Mouse (Mus musculus): ENCODE measurements around the gene D930048N14Rik. TPM values are rescaled to one million over a fixed set of nuclear protein-coding genes. Genes with fewer than 3 reads are reported as not detected.

D930048N14Rik gene
- 1.6 TPM for polyA plus RNA-seq (2014; fragmentation: Illumina TruSeq; extraction: RNeasy Lipid Tissue Mini Kit (QIAGEN cat#74804); ENCODE audit: low read depth, low replicate concordance)

GRCm38 (mm10) chr11:51650691-51651515, at the start of gene D930048N14Rik, which contains the start of gene N4bp3:
TSS of gene D930048N14Rik (plus strand) at chr11:51650954.
TSS of gene N4bp3 (minus strand) at chr11:51650842.

GRCm38 (mm10) chr11:51606447-51607095, 44.2 kb upstream of the D930048N14Rik start, which contains the start of gene Hnrnpab:
TSS of gene Hnrnpab (minus strand) at chr11:51606847.

DNA sequence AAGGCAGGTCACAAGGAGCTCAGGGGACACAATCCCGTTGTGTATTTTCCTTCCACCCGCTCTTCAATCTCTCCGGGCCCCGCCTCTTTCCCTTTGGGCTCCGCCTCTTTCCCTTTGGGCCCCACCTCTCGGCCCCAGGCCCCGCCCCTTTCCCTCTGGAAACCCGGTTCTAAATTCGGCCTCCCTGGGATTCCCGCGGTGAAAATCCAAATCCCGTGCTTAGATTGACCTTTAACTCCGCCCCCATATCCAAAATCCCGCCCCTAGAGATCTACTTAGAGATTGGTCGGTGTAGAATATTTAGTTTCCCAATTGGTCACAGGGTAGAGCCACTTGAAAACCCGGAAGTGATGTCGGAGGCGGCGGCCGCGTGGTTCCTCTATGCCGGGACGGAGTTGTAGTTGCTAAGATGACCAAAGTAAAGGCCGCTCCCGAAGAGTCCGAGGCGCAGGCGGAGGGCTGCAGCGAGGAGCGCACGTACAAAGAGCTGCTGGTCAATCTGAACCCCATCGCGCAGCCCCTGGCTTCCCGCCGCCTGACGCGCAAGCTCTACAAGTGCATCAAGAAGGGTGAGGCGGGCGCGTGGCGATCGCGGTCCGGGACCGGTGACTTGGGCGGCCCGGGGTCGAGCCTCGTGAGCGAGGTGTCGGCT, 31.2 kb upstream of the D930048N14Rik start, which contains the start of gene Nhp2:
TSS of gene Nhp2 (plus strand) at position 327 of the 652 bp plus-strand sequence.

GRCm38 (mm10) chr11:51635525-51636322, 15.0 kb upstream of the D930048N14Rik start, which contains the start of gene Rmnd5b:
TSS of gene Rmnd5b (minus strand) at chr11:51635896.

DNA sequence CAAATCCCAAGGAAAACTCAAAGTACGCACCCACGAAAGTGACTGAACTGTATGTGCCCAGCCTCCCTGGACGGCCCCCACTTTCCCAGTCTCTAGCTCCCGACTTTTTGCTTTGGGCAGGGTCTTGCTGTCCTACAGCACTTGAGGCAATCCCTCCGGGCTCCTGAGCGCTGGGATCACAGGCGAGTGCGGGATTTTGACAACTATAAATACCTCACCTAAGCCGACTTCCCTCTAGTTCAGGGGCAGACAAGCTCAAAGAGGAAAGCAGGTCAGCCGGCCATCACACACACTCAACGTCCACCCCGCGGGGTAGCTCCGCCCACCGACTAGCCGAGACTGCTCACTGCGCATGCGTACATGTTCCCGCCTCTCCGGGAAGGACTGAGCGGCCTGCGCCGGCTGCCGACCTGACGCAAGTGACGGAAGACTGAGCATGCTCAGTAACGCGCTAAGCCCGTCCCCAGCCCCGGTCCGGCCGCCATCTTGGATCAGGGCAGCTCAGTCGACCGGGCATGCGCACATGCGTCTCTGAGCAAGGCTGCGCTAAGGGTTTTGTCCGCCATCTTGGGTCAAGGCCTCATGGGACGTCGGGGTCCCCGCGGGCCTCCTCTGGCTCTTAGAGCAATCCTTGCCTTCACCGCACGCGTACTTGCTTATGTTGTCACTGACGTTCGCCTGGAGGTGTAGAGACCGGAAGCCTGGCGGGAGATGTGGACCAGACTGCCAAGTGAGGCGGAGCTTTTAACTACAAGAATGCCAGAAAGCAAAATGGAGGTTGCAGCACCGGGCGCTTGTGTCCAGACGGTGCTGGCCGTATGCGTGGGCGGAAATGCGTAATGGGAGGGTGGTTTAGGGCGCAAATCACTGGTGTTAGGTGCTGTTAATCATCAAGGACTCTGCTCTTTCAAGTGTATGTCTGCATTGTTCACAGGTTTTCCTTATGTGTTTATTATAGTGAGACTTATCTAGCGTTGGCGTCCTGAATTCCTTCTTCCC, 37.9 kb downstream of the D930048N14Rik start, which contains the start of gene 0610009B22Rik:
TSS of gene 0610009B22Rik (minus strand) at position 545 of the 999 bp plus-strand sequence.

Other genes starting within 250 kb of the D930048N14Rik start
- 15.7 TPM for gene Phykpl, start 66.2 kb upstream of the D930048N14Rik start, polyA plus RNA-seq (2014; fragmentation: Illumina TruSeq; extraction: RNeasy Lipid Tissue Mini Kit (QIAGEN cat#74804); ENCODE audit: low read depth, low replicate concordance)
- 240 TPM for gene Hnrnpab, start 44.1 kb upstream of the D930048N14Rik start, polyA plus RNA-seq (2014; fragmentation: Illumina TruSeq; extraction: RNeasy Lipid Tissue Mini Kit (QIAGEN cat#74804); ENCODE audit: low read depth, low replicate concordance)
- gene Nhp2, start 31.2 kb upstream of the D930048N14Rik start, polyA plus RNA-seq (2014; fragmentation: Illumina TruSeq; extraction: RNeasy Lipid Tissue Mini Kit (QIAGEN cat#74804); ENCODE audit: low read depth, low replicate concordance): 1.2 TPM
- 8.2 TPM for gene Rmnd5b, start 15.1 kb upstream of the D930048N14Rik start, polyA plus RNA-seq (2014; fragmentation: Illumina TruSeq; extraction: RNeasy Lipid Tissue Mini Kit (QIAGEN cat#74804); ENCODE audit: low read depth, low replicate concordance)
- gene N4bp3, start 112 bp upstream of the D930048N14Rik start, polyA plus RNA-seq (2014; fragmentation: Illumina TruSeq; extraction: RNeasy Lipid Tissue Mini Kit (QIAGEN cat#74804); ENCODE audit: low read depth, low replicate concordance): not detected
- gene 0610009B22Rik, start 37.9 kb downstream of the D930048N14Rik start, polyA plus RNA-seq (2014; fragmentation: Illumina TruSeq; extraction: RNeasy Lipid Tissue Mini Kit (QIAGEN cat#74804); ENCODE audit: low read depth, low replicate concordance): 103 TPM
- gene Sec24a, start 112.7 kb downstream of the D930048N14Rik start, polyA plus RNA-seq (2014; fragmentation: Illumina TruSeq; extraction: RNeasy Lipid Tissue Mini Kit (QIAGEN cat#74804); ENCODE audit: low read depth, low replicate concordance): 28.0 TPM
- gene Sar1b, start 112.7 kb downstream of the D930048N14Rik start, polyA plus RNA-seq (2014; fragmentation: Illumina TruSeq; extraction: RNeasy Lipid Tissue Mini Kit (QIAGEN cat#74804); ENCODE audit: low read depth, low replicate concordance): 348 TPM
- gene Jade2, start 206.7 kb downstream of the D930048N14Rik start, polyA plus RNA-seq (2014; fragmentation: Illumina TruSeq; extraction: RNeasy Lipid Tissue Mini Kit (QIAGEN cat#74804); ENCODE audit: low read depth, low replicate concordance): 3.7 TPM

Measured in kidney, adult 10 weeks (tissue).